Mouse (Mus musculus): ENCODE measurements around the gene Tomm40. TPM values are rescaled to one million over a fixed set of nuclear protein-coding genes. Genes with fewer than 3 reads are reported as not detected.

Gene Tomm40
- polyA plus RNA-seq, 1 experiment = 112 TPM

GRCm38 (mm10) chr7:19652614-19653013 is 62.6 kb downstream of the Tomm40 start:
- Histone ChIP-seq H3K79me2 (ENCODE audit: control insufficient read depth, insufficient read depth) (peaks cover 8% of the 10 kb centered on the region), H3K4me2 (ENCODE audit: low read depth) (no peak overlapping the region), H3K4me3 (no peak overlapping the region), H3K27me3 (ENCODE audit: control insufficient read depth, insufficient read depth, insufficient read length) (no peaks in the 10 kb centered on the region), H3ac (ENCODE audit: control insufficient read depth, insufficient read length) (no peak overlapping the region), H3K36me3 (ENCODE audit: control insufficient read depth, insufficient read depth) (no peaks in the 10 kb centered on the region)
- TF ChIP-seq POLR2AphosphoS2 (IDR thresholded peaks at IDR 0.05; ENCODE audit: insufficient read length, low read depth) (no peak), E2F4 (IDR thresholded peaks at IDR 0.05; ENCODE audit: insufficient read depth) (no peak), CEBPB (IDR thresholded peaks at IDR 0.05; ENCODE audit: insufficient read depth, poor library complexity, severe bottlenecking) (no peak), TCF12 (IDR thresholded peaks at IDR 0.05; ENCODE audit: insufficient read depth, poor library complexity, severe bottlenecking) (no peak), TCF3 (IDR thresholded peaks at IDR 0.05; ENCODE audit: insufficient read length, low read depth) (no peak), SRF (IDR thresholded peaks at IDR 0.05; ENCODE audit: control insufficient read depth, insufficient read length, low read depth) (no peak), REST (IDR thresholded peaks at IDR 0.05; ENCODE audit: insufficient read depth, insufficient read length) (no peak), USF1 (IDR thresholded peaks at IDR 0.05; ENCODE audit: low read depth) (no peak), MYOG (IDR thresholded peaks at IDR 0.05; ENCODE audit: control insufficient read depth in 1 of 3, insufficient read depth in 1 of 3, insufficient read length in 2 of 3, low read depth in 2 of 3) (no peak), MYOD1 (IDR thresholded peaks at IDR 0.05; ENCODE audit: control insufficient read depth in 1 of 3, insufficient read length in 2 of 3, low read depth in 2 of 3) (no peak), POLR2A (IDR thresholded peaks at IDR 0.05; ENCODE audit: insufficient read length, low read depth) (no peak), MAX (IDR thresholded peaks at IDR 0.05; ENCODE audit: low read depth) (no peak)

Other genes with a start within 250 kb of the Tomm40 start
- 7.8 TPM for gene Bloc1s3, start 207.1 kb downstream of the Tomm40 start, polyA plus RNA-seq (2012; fragmentation: generic; extraction: Trizol)
- 57.3 TPM for gene Trappc6a, start 207.0 kb downstream of the Tomm40 start, polyA plus RNA-seq (2012; fragmentation: generic; extraction: Trizol)
- 0.06 TPM for gene Nkpd1, start 197.6 kb downstream of the Tomm40 start, polyA plus RNA-seq (2012; fragmentation: generic; extraction: Trizol)
- 48.4 TPM for gene Ppp1r37, start 152.4 kb downstream of the Tomm40 start, polyA plus RNA-seq (2012; fragmentation: generic; extraction: Trizol)
- gene Zfp296, start 138.2 kb downstream of the Tomm40 start, polyA plus RNA-seq (2012; fragmentation: generic; extraction: Trizol) = 1.5 TPM
- 89.8 TPM for gene Gemin7, start 137.8 kb downstream of the Tomm40 start, polyA plus RNA-seq (2012; fragmentation: generic; extraction: Trizol)
- 14.8 TPM for gene Clasrp, start 111.0 kb downstream of the Tomm40 start, polyA plus RNA-seq (2012; fragmentation: generic; extraction: Trizol)
- gene Relb, start 86.0 kb downstream of the Tomm40 start, polyA plus RNA-seq (2012; fragmentation: generic; extraction: Trizol) = 25.7 TPM
- 126 TPM for gene Clptm1, start 50.4 kb downstream of the Tomm40 start, polyA plus RNA-seq (2012; fragmentation: generic; extraction: Trizol)
- gene Apoc2, start 37.5 kb downstream of the Tomm40 start, polyA plus RNA-seq (2012; fragmentation: generic; extraction: Trizol) = not detected
- not detected for gene Gm44805, start 34.0 kb downstream of the Tomm40 start, polyA plus RNA-seq (2012; fragmentation: generic; extraction: Trizol)
- gene Apoc4, start 34.0 kb downstream of the Tomm40 start, polyA plus RNA-seq (2012; fragmentation: generic; extraction: Trizol) = not detected
- not detected for gene Apoc1, start 22.8 kb downstream of the Tomm40 start, polyA plus RNA-seq (2012; fragmentation: generic; extraction: Trizol)
- gene Apoe, start 16.2 kb downstream of the Tomm40 start, polyA plus RNA-seq (2012; fragmentation: generic; extraction: Trizol) = 2.3 TPM
- 27.1 TPM for gene Nectin2, start 35.0 kb upstream of the Tomm40 start, polyA plus RNA-seq (2012; fragmentation: generic; extraction: Trizol)
- gene Bcam, start 55.6 kb upstream of the Tomm40 start, polyA plus RNA-seq (2012; fragmentation: generic; extraction: Trizol) = 29.3 TPM
- gene Cblc, start 81.4 kb upstream of the Tomm40 start, polyA plus RNA-seq (2012; fragmentation: generic; extraction: Trizol) = 0.90 TPM
- 19.2 TPM for gene Bcl3, start 107.3 kb upstream of the Tomm40 start, polyA plus RNA-seq (2012; fragmentation: generic; extraction: Trizol)
- gene Gm19345, start 136.6 kb upstream of the Tomm40 start, polyA plus RNA-seq (2012; fragmentation: generic; extraction: Trizol) = 0.05 TPM
- gene Ceacam16, start 145.9 kb upstream of the Tomm40 start, polyA plus RNA-seq (2012; fragmentation: generic; extraction: Trizol) = 0.02 TPM
- gene Ceacam19, start 172.5 kb upstream of the Tomm40 start, polyA plus RNA-seq (2012; fragmentation: generic; extraction: Trizol) = 0.01 TPM
- 39.7 TPM for gene Pvr, start 205.7 kb upstream of the Tomm40 start, polyA plus RNA-seq (2012; fragmentation: generic; extraction: Trizol)
- gene Igsf23, start 235.3 kb upstream of the Tomm40 start, polyA plus RNA-seq (2012; fragmentation: generic; extraction: Trizol) = 0.11 TPM
- not detected for gene Ceacam20, start 250.0 kb upstream of the Tomm40 start, polyA plus RNA-seq (2012; fragmentation: generic; extraction: Trizol)

Measured in myocyte (in vitro differentiated cells).